ENCODE assay signal across 8 mouse cellular contexts in genomic region chr1:96846727-96847126, GRCm38 (mm10). TPM values are rescaled to one million over a fixed set of nuclear protein-coding genes. Genes with fewer than 3 reads are reported as not detected.
DNase-seq lines count a peak whose midpoint lies in the region; ATAC-seq and TF ChIP-seq lines count a peak whose summit lies in the region.
"Had no signal": no experiment of that assay in that cellular context is flagged by ENCODE, and none has a peak within 500 bp of the region (broad histone marks: within the 10 kb centered on the region; RNA-seq: fewer than 3 reads in every experiment).

No protein-coding gene starts in this region.

- H3K9me3 ChIP-seq in limb, embryonic 14.5 days (ENCODE audit: control insufficient read depth, low read length), result no peaks in the 10 kb centered on the region
- H3K9me3 ChIP-seq: embryonic facial prominence, embryonic 13.5 days had no signal

- peak; percentile 79 for TF ChIP-seq CTCF in left cerebral cortex, adult 2 months (IDR thresholded peaks at IDR 0.05)

- no peaks in the 10 kb centered on the region for H3K36me3 ChIP-seq in limb, embryonic 14.5 days (ENCODE audit: control insufficient read depth, insufficient read depth, low read length)
- H3K36me3 ChIP-seq: embryonic facial prominence, embryonic 13.5 days had no signal

- no peak for ATAC-seq in limb, embryonic 14.5 days (ENCODE audit: low FRiP score, low read depth)

- 5% methylated on average over 3 of the region's 3 CpGs for WGBS in limb, embryonic 14.5 days

- H3K27me3 ChIP-seq in limb, embryonic 14.5 days (ENCODE audit: control insufficient read depth, insufficient read depth, low read length), result no peaks in the 10 kb centered on the region
- H3K27me3 ChIP-seq: embryonic facial prominence, embryonic 13.5 days had no signal

- H3K27ac ChIP-seq in left cerebral cortex, adult 2 months, result no peak overlapping the region
- no peak overlapping the region for H3K27ac ChIP-seq in limb, embryonic 14.5 days (replicated peaks; ENCODE audit: low read depth, low read length)
- H3K27ac ChIP-seq: embryonic facial prominence, embryonic 13.5 days had no signal

- DNase-seq in left cerebral cortex, adult 2 months (ENCODE audit: extremely low spot score in 1 of 2, low spot score in 2 of 2), result peak in 1 of 2 experiments; percentile 13
- DNase-seq in left cerebral cortex, adult 11 months (ENCODE audit: low spot score), result no peak
- DNase-seq in MEL-GATA-1-ER (ENCODE audit: extremely low read depth, low read depth), result peak; percentile 43
- peak; percentile 6 for DNase-seq in c-Kit-positive CD71-positive TER-119-negative erythroid progenitor cells, embryonic 14.5 days (ENCODE audit: low read depth)
- peak; percentile 53 for DNase-seq in limb, embryonic 14.5 days (ENCODE audit: low spot score)
- DNase-seq in spleen, postnatal 36 days (ENCODE audit: low spot score in 2 of 2), result no peak
- no peak for DNase-seq in yolk sac, embryonic 10.5 days (ENCODE audit: low spot score)

- H3K4me1 ChIP-seq in limb, embryonic 14.5 days (ENCODE audit: control insufficient read depth, insufficient read depth, low read length), result no peaks in the 10 kb centered on the region
- H3K4me1 ChIP-seq: embryonic facial prominence, embryonic 13.5 days had no signal

- intact Hi-C loops in left cerebral cortex, adult 2 months (cut with DNase I), result loop anchor here (1.0 to 10.0 kb wide), 2 partner anchors 173 to 848 kb away; no protein-coding TSS in a partner anchor

- no peak overlapping the region for H3K4me3 ChIP-seq in left cerebral cortex, adult 2 months
- no peak overlapping the region for H3K4me3 ChIP-seq in limb, embryonic 14.5 days (replicated peaks; ENCODE audit: low read length)
- H3K4me3 ChIP-seq: embryonic facial prominence, embryonic 13.5 days had no signal

- no peak for TF ChIP-seq POLR2A in limb, embryonic 14.5 days (IDR thresholded peaks at IDR 0.05; ENCODE audit: borderline replicate concordance, extremely low read depth, insufficient read depth, insufficient read length)

- no peak overlapping the region for H3K9ac ChIP-seq in limb, embryonic 14.5 days (ENCODE audit: low read depth, low read length, severe bottlenecking)
- H3K9ac ChIP-seq: embryonic facial prominence, embryonic 13.5 days had no signal

- no peak overlapping the region for H3K4me2 ChIP-seq in limb, embryonic 14.5 days (replicated peaks; ENCODE audit: low read depth, low read length, severe bottlenecking)
- H3K4me2 ChIP-seq: embryonic facial prominence, embryonic 13.5 days had no signal

RNA-seq across cellular contexts. Expression of gene Slco4c1, which starts 25.2 kb away (rescaled TPM):
- total RNA-seq in left cerebral cortex, adult 2 months (2021), result 1 to 10 TPM; 1.8 to 2.2 TPM
- polyA plus RNA-seq in limb, embryonic 14.5 days (2012; rRNA removed), result 0.01 TPM in 2 replicates
- 0.06 TPM in 1 of 2 replicates, not detected in the other for polyA plus RNA-seq in limb, embryonic 14.5 days (2014; fragmentation: Nextera tagmentation; extraction: Ambion mirVana)

Comparison
In these comparisons a context has a peak if more than half of its experiments do, and no peak if none do; other contexts are left out.
1. DNase-seq: peak in MEL-GATA-1-ER (single experiment), c-Kit-positive CD71-positive TER-119-negative erythroid progenitor cells, embryonic 14.5 days (single experiment) and limb, embryonic 14.5 days (single experiment); none in left cerebral cortex, adult 11 months (single experiment), spleen, postnatal 36 days (0 of 2) and yolk sac, embryonic 10.5 days (single experiment).